Mouse (Mus musculus): ENCODE data around the gene St5. TPM values are rescaled to one million over a fixed set of nuclear protein-coding genes. Genes with fewer than 3 reads are reported as not detected.

The St5 gene
- polyA plus RNA-seq, 1 experiment from 2014 or later: 29.6 TPM

DNA sequence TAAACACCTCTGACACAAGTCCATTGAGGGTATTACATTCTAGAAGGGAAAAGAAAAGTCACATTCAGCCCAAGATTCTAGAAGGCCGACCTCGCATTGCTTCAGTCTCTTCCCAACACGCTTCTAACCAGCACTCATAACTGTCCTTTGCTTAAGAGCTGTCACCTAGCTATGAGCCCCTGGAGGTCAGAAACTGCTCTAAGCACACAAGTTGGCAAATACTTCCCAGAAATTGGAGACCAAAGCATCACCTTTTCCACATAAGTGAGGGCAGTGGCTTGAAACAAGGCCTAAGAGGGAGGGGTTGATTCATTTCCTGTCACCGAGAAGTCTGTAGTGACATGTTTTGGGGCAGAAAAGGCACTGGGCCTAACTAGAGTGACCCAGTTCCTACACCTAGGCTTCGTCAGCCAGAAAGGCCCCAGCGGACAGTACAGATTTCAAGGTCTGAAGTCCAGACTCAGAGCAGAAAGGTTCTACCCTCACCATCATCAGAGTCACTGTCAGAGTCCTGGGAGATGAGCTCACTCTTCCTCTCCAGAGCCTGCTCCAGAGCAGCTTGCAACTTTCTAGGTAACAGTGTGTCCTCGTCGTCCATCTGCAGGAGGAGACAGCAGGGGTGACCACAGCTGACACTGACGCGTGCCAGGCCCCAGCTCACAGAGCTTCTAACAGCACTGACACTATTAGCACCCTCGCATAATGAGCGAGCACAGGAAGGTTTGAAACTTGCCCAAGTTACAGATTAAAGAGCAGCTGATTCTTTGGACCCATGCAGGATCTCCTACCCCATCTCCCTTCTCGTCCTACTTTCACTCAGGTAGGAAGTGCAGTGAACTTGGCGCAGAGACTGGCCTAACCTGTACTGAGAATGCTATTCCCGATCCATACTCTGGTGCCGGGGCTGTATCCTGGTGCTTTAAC lies 177.4 kb downstream of the St5 start:
- WGBS (ENCODE audit: insufficient replicate concordance): 67% methylated on average over 16 of the region's 16 CpGs

GRCm38 (mm10) chr7:109524763-109525162 lies 178.6 kb downstream of the St5 start:
- Histone ChIP-seq H3K36me3 (ENCODE audit: control insufficient read depth, insufficient read depth) (peaks cover 42% of the 10 kb centered on the region), H3K4me3 (ENCODE audit: low read depth, low read length) (no peak overlapping the region), H3K4me1 (ENCODE audit: control insufficient read depth, low read depth, low read length) (peaks cover 16% of the 10 kb centered on the region), H3K27me3 (ENCODE audit: control insufficient read depth, insufficient read depth, low read depth, low read length) (no peaks in the 10 kb centered on the region), H3K9me3 (replicated peaks; ENCODE audit: control insufficient read depth, low read length) (no peaks in the 10 kb centered on the region), H3K4me2 (ENCODE audit: low read depth, low read length) (no peak overlapping the region), H3K27ac (ENCODE audit: low read length) (0 out of 2 replicates have a peak overlapping the region, but pooled peaks have one; percentile 6), H3K9ac (ENCODE audit: low read depth, low read length) (no peak overlapping the region)
- 61% methylated on average over 3 of the region's 3 CpGs for WGBS (ENCODE audit: insufficient replicate concordance)
- ATAC-seq (ENCODE audit: low read depth): no peak

More for the DNA sequence above, 177.4 kb downstream of the St5 start:
- Histone ChIP-seq H3K4me2 (ENCODE audit: low read depth, low read length) (no peak overlapping the region), H3K27ac (ENCODE audit: low read length) (peak overlapping the region; percentile 16; the same call in 1 of the 2 replicates), H3K4me3 (ENCODE audit: low read depth, low read length) (no peak overlapping the region), H3K9ac (ENCODE audit: low read depth, low read length) (no peak overlapping the region), H3K36me3 (ENCODE audit: control insufficient read depth, insufficient read depth) (peaks cover 38% of the 10 kb centered on the region), H3K9me3 (replicated peaks; ENCODE audit: control insufficient read depth, low read length) (no peaks in the 10 kb centered on the region), H3K27me3 (ENCODE audit: control insufficient read depth, insufficient read depth, low read depth, low read length) (no peaks in the 10 kb centered on the region), H3K4me1 (ENCODE audit: control insufficient read depth, low read depth, low read length) (peaks cover 9% of the 10 kb centered on the region)
- peak; percentile 28 for ATAC-seq (ENCODE audit: low read depth)

GRCm38 (mm10) chr7:109524442-109524744 lies 179.0 kb downstream of the St5 start:
- H3K27ac ChIP-seq (ENCODE audit: low read length): no peak overlapping the region
- H3K27me3 ChIP-seq (ENCODE audit: control insufficient read depth, insufficient read depth, low read depth, low read length): no peaks in the 10 kb centered on the region
- H3K9me3 ChIP-seq (replicated peaks; ENCODE audit: control insufficient read depth, low read length): no peaks in the 10 kb centered on the region
- peaks cover 16% of the 10 kb centered on the region for H3K4me1 ChIP-seq (ENCODE audit: control insufficient read depth, low read depth, low read length)
- no peak overlapping the region for H3K4me2 ChIP-seq (ENCODE audit: low read depth, low read length)
- no peak overlapping the region for H3K9ac ChIP-seq (ENCODE audit: low read depth, low read length)
- H3K4me3 ChIP-seq (ENCODE audit: low read depth, low read length): no peak overlapping the region
- no peak for ATAC-seq (ENCODE audit: low read depth)
- H3K36me3 ChIP-seq (ENCODE audit: control insufficient read depth, insufficient read depth): peaks cover 42% of the 10 kb centered on the region

GRCm38 (mm10) chr7:109523741-109524441 lies 179.5 kb downstream of the St5 start:
- no peak for ATAC-seq (ENCODE audit: low read depth)
- no peak overlapping the region for H3K27ac ChIP-seq (ENCODE audit: low read length)
- no peaks in the 10 kb centered on the region for H3K9me3 ChIP-seq (replicated peaks; ENCODE audit: control insufficient read depth, low read length)
- no peak overlapping the region for H3K4me3 ChIP-seq (ENCODE audit: low read depth, low read length)
- peaks cover 16% of the 10 kb centered on the region for H3K4me1 ChIP-seq (ENCODE audit: control insufficient read depth, low read depth, low read length)
- no peak overlapping the region for H3K4me2 ChIP-seq (ENCODE audit: low read depth, low read length)
- H3K9ac ChIP-seq (ENCODE audit: low read depth, low read length): no peak overlapping the region
- WGBS (ENCODE audit: insufficient replicate concordance): 68% methylated on average over 6 of the region's 6 CpGs
- peaks cover 42% of the 10 kb centered on the region for H3K36me3 ChIP-seq (ENCODE audit: control insufficient read depth, insufficient read depth)
- H3K27me3 ChIP-seq (ENCODE audit: control insufficient read depth, insufficient read depth, low read depth, low read length): no peaks in the 10 kb centered on the region

DNA sequence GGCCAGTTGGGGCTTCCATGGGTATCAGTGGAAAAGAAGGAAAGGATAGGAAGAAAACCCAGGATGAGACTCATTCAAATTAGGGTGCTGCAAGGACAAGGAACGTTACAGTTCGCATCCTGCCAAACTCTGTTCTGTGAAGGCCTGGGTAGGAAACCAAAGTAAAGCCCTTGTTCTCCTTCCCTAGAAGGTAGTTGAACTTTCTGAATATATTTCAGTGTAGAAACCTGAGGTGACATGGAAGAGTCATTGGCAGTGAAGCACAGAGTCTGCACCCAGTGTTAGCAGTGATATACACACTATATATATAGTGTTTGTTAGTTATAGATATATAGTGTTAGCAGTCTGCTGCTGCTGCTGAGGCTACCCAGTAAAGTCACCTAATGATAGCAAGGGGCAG lies 180.1 kb downstream of the St5 start:
- ATAC-seq (ENCODE audit: low read depth): no peak
- no peak overlapping the region for H3K27ac ChIP-seq (ENCODE audit: low read length)
- H3K4me1 ChIP-seq (ENCODE audit: control insufficient read depth, low read depth, low read length): peaks cover 16% of the 10 kb centered on the region
- H3K9ac ChIP-seq (ENCODE audit: low read depth, low read length): no peak overlapping the region
- peaks cover 42% of the 10 kb centered on the region for H3K36me3 ChIP-seq (ENCODE audit: control insufficient read depth, insufficient read depth)
- H3K9me3 ChIP-seq (replicated peaks; ENCODE audit: control insufficient read depth, low read length): no peaks in the 10 kb centered on the region
- WGBS (ENCODE audit: insufficient replicate concordance): 65% methylated on average over 2 of the region's 2 CpGs
- no peak overlapping the region for H3K4me3 ChIP-seq (ENCODE audit: low read depth, low read length)
- H3K27me3 ChIP-seq (ENCODE audit: control insufficient read depth, insufficient read depth, low read depth, low read length): no peaks in the 10 kb centered on the region
- no peak overlapping the region for H3K4me2 ChIP-seq (ENCODE audit: low read depth, low read length)

GRCm38 (mm10) chr7:109522084-109522483 lies 181.3 kb downstream of the St5 start:
- H3K36me3 ChIP-seq (ENCODE audit: control insufficient read depth, insufficient read depth): peaks cover 42% of the 10 kb centered on the region
- peak overlapping the region; percentile 99; the same call in 1 of the 2 replicates for H3K4me3 ChIP-seq (ENCODE audit: low read depth, low read length)

GRCm38 (mm10) chr7:109519936-109520335 lies 183.5 kb downstream of the St5 start:
- Histone ChIP-seq H3K4me2 (ENCODE audit: low read depth, low read length) (peak overlapping the region; percentile 77), H3K4me1 (ENCODE audit: control insufficient read depth, low read depth, low read length) (peaks cover 27% of the 10 kb centered on the region), H3K9me3 (replicated peaks; ENCODE audit: control insufficient read depth, low read length) (no peaks in the 10 kb centered on the region), H3K27me3 (ENCODE audit: control insufficient read depth, insufficient read depth, low read depth, low read length) (no peaks in the 10 kb centered on the region), H3K27ac (ENCODE audit: low read length) (peak overlapping the region; percentile 87), H3K4me3 (ENCODE audit: low read depth, low read length) (peak overlapping the region; percentile 99), H3K36me3 (ENCODE audit: control insufficient read depth, insufficient read depth) (peaks cover 37% of the 10 kb centered on the region), H3K9ac (ENCODE audit: low read depth, low read length) (peak overlapping the region; percentile 99)
- WGBS (ENCODE audit: insufficient replicate concordance): 0% methylated on average over 10 of the region's 10 CpGs
- ATAC-seq (ENCODE audit: low read depth): no peak

More at GRCm38 (mm10) chr7:109522084-109522483, 181.3 kb downstream of the St5 start:
- H3K27me3 ChIP-seq (ENCODE audit: control insufficient read depth, insufficient read depth, low read depth, low read length): no peaks in the 10 kb centered on the region
- WGBS (ENCODE audit: insufficient replicate concordance): 56% methylated on average over 5 of the region's 5 CpGs
- 0 out of 2 replicates have a peak overlapping the region, but pooled peaks have one; percentile 77 for H3K4me2 ChIP-seq (ENCODE audit: low read depth, low read length)
- peaks cover 27% of the 10 kb centered on the region for H3K4me1 ChIP-seq (ENCODE audit: control insufficient read depth, low read depth, low read length)
- H3K9ac ChIP-seq (ENCODE audit: low read depth, low read length): no peak overlapping the region
- H3K9me3 ChIP-seq (replicated peaks; ENCODE audit: control insufficient read depth, low read length): no peaks in the 10 kb centered on the region
- no peak for ATAC-seq (ENCODE audit: low read depth)
- no peak overlapping the region for H3K27ac ChIP-seq (ENCODE audit: low read length)

DNA sequence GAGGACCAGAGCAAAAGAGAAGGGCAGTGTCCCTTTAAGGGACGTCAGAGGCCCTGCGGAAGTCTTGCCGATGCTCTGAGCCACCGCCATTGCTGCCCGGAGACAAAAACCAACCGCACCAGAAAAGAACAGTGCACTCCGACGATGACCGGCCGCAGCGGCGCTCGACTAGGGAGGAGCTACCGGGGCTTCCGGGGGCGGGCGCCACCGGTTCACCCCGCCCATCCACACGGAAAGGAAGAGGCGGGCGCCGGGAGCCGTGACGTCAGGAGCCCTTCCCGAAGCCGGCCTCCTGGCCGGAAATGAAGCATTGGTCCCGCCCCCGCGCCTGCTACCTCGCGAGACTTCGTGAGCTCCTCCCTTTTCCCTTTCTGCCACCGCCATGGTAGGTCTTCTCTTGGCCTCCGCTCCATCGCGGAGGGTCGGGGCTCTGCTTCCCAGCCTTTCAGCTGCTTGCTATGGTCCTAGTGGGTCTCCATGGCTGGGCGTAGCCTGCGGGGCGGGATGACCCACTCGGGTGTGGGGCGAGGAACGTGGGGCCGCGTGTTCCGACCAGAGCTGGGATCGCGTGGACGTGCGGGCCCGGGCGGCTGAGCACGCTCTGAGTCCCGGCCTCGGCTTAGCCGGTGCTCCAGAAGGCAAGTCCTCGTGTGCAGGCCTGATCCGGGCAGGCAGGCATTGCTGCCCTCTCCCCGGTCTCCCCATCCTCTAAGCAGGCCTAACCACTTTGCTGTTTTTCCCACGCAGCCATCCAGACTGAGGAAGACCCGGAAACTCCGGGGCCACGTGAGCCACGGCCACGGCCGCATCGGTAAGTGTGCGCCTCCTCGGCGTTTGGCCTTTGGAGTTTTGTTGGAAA lies 184.3 kb downstream of the St5 start, which contains the start of gene Rpl27a:
Gene Rpl27a, plus strand, starts transcription at position 310 of the 859 bp plus-strand sequence.
- peak within 1 kb of the TSS; percentile 77 for H3K4me2 ChIP-seq (ENCODE audit: low read depth, low read length)
- H3K36me3 ChIP-seq (ENCODE audit: control insufficient read depth, insufficient read depth): peaks cover 30% of the 10 kb centered on the region
- peak within 1 kb of the TSS; percentile 99 for H3K9ac ChIP-seq (ENCODE audit: low read depth, low read length)
- H3K4me1 ChIP-seq (ENCODE audit: control insufficient read depth, low read depth, low read length): peaks cover 27% of the 10 kb centered on the region
- no peaks in the 10 kb centered on the region for H3K9me3 ChIP-seq (replicated peaks; ENCODE audit: control insufficient read depth, low read length)
- H3K27me3 ChIP-seq (ENCODE audit: control insufficient read depth, insufficient read depth, low read depth, low read length): no peaks in the 10 kb centered on the region
- under 1% methylated on average over 72 of the region's 72 CpGs for WGBS (ENCODE audit: insufficient replicate concordance)
- ATAC-seq (ENCODE audit: low read depth): peak; percentile 92
- peak within 1 kb of the TSS; percentile 99 for H3K4me3 ChIP-seq (ENCODE audit: low read depth, low read length)
- peak within 1 kb of the TSS; percentile 96 for H3K27ac ChIP-seq (ENCODE audit: low read length)

Measured in liver, embryonic 16.5 days (tissue).